Mouse (Mus musculus) MEL (cell line): ENCODE measurements around the gene Usp39. TPM values are rescaled to one million over a fixed set of nuclear protein-coding genes. Genes with fewer than 3 reads are reported as not detected.

Experiments
- DNase-seq: peaks from one replicate; pipeline ENCODE4 v3.0.0; 2011; ENCODE audit warnings: low read depth, low spot score
- H3K27ac ChIP-seq: 2 replicates; pipeline ENCODE4 v1.5.1; 2012; ENCODE audit warnings: low read depth, mild to moderate bottlenecking, control low read depth, low read length, moderate library complexity; ENCODE audit not compliant: control insufficient read depth
- H3K27me3 ChIP-seq, 2 experiments: fragments of 150-350 bp in 1 of 2; sonication (generic) in 1 of 2; 2 replicates each; pipeline ENCODE4 v1.6.1; 2012; ENCODE audit warnings: low read length in 2 of 2, mild to moderate bottlenecking in 2 of 2, improper control_type of control experiment in 1 of 2, moderate library complexity in 1 of 2; ENCODE audit not compliant: insufficient read depth in 2 of 2, control insufficient read depth in 1 of 2
- H3K36me3 ChIP-seq, 2 experiments: 2 replicates each; pipeline ENCODE4 v1.6.1; 2012 to 2014; ENCODE audit warnings: low read length in 2 of 2, improper control_type of control experiment in 1 of 2, inconsistent platforms in 1 of 2, mild to moderate bottlenecking in 1 of 2; ENCODE audit not compliant: insufficient read depth in 2 of 2, control insufficient read depth in 1 of 2
- H3K4me1 ChIP-seq, 2 experiments: fragments of 150-350 bp in 1 of 2; sonication (generic) in 1 of 2; 2 replicates each; pipeline ENCODE4 v1.6.1; 2012; ENCODE audit warnings: low read length in 2 of 2, improper control_type of control experiment in 1 of 2, mild to moderate bottlenecking in 1 of 2; ENCODE audit not compliant: insufficient read depth in 2 of 2, control insufficient read depth in 1 of 2
- H3K4me3 ChIP-seq, 2 experiments: fragments of 150-350 bp in 1 of 2; sonication (generic) in 1 of 2; 2 replicates each; pipeline ENCODE4 v1.5.1; 2012; ENCODE audit warnings: low read depth in 2 of 2, low read length in 2 of 2, mild to moderate bottlenecking in 2 of 2, moderate library complexity in 2 of 2, control low read depth in 1 of 2, improper control_type of control experiment in 1 of 2; ENCODE audit not compliant: control insufficient read depth in 1 of 2, insufficient read depth in 1 of 2
- H3K79me2 ChIP-seq: 2 replicates; pipeline ENCODE4 v1.6.1; 2012; ENCODE audit warnings: mild to moderate bottlenecking, low read length, moderate library complexity; ENCODE audit not compliant: control insufficient read depth, poor library complexity, insufficient read depth
- H3K9ac ChIP-seq: 2 replicates; pipeline ENCODE4 v1.6.1; 2012; ENCODE audit warnings: low read depth, mild to moderate bottlenecking, control low read depth, low read length, moderate library complexity; ENCODE audit not compliant: control insufficient read depth, poor library complexity, severe bottlenecking
- H3K9me3 ChIP-seq: fragments of 150-350 bp; sonication (generic); replicated peaks from 2 replicates; pipeline ENCODE4 v1.6.1; 2012; ENCODE audit warnings: mild to moderate bottlenecking, low read length, improper control_type of control experiment, moderate library complexity; ENCODE audit not compliant: insufficient read depth
- BHLHE40 ChIP-seq: IDR thresholded peaks from 2 replicates; pipeline ENCODE4 v1.6.1; 2012; ENCODE audit warnings: low read depth, mild to moderate bottlenecking, inconsistent platforms, low read length, improper control_type of control experiment, borderline replicate concordance
- CHD1 ChIP-seq: IDR thresholded peaks from 2 replicates; pipeline ENCODE4 v1.6.1; 2012; ENCODE audit warnings: low read depth, mild to moderate bottlenecking, inconsistent platforms, low read length, improper control_type of control experiment
- CTCF ChIP-seq, 3 experiments: IDR thresholded peaks in 2 of 3; conservative IDR thresholded peaks in 1 of 3; 2 replicates each; pipeline ENCODE4 v1.5.1; 2011 to 2012; ENCODE audit warnings: low read length in 3 of 3, low read depth in 2 of 3, mild to moderate bottlenecking in 2 of 3, improper control_type of control experiment in 1 of 3, inconsistent platforms in 1 of 3, mixed read lengths in 1 of 3, moderate library complexity in 1 of 3; ENCODE audit not compliant: control insufficient read depth in 1 of 3, insufficient read depth in 1 of 3, poor library complexity in 1 of 3, severe bottlenecking in 1 of 3
- E2F4 ChIP-seq: IDR thresholded peaks from 2 replicates; pipeline ENCODE4 v1.6.1; 2011; ENCODE audit warnings: low read depth, low read length, improper control_type of control experiment, borderline replicate concordance
- EP300 ChIP-seq, 2 experiments: IDR thresholded peaks; 2 replicates each; pipeline ENCODE4 v1.6.1; 2011; ENCODE audit warnings: improper control_type of control experiment in 2 of 2, low read length in 2 of 2, low read depth in 1 of 2, mild to moderate bottlenecking in 1 of 2
- ETS1 ChIP-seq: IDR thresholded peaks from 2 replicates; pipeline ENCODE4 v1.6.1; 2012; ENCODE audit warnings: low read depth, mild to moderate bottlenecking, inconsistent platforms, low read length, improper control_type of control experiment, moderate library complexity
- GABPA ChIP-seq: IDR thresholded peaks from 2 replicates; pipeline ENCODE4 v1.6.1; 2012; ENCODE audit warnings: low read depth, mild to moderate bottlenecking, inconsistent platforms, low read length, improper control_type of control experiment, moderate library complexity
- GATA1 ChIP-seq: IDR thresholded peaks from 2 replicates; pipeline ENCODE4 v1.6.1; 2011; ENCODE audit warnings: low read depth, low read length, improper control_type of control experiment
- KAT2A ChIP-seq: conservative IDR thresholded peaks from 2 replicates; pipeline ENCODE4 v1.6.1; 2012; ENCODE audit warnings: low read depth, low read length, improper control_type of control experiment, inconsistent platforms
- MAFK ChIP-seq: IDR thresholded peaks from 2 replicates; pipeline ENCODE4 v1.6.1; 2011; ENCODE audit warnings: low read depth, mild to moderate bottlenecking, low read length, improper control_type of control experiment, borderline replicate concordance
- MAX ChIP-seq: IDR thresholded peaks from 2 replicates; pipeline ENCODE4 v1.6.1; 2011; ENCODE audit warnings: low read length, improper control_type of control experiment
- MAZ ChIP-seq: IDR thresholded peaks from 2 replicates; pipeline ENCODE4 v1.6.1; 2012; ENCODE audit warnings: low read depth, mild to moderate bottlenecking, inconsistent platforms, low read length, improper control_type of control experiment
- MXI1 ChIP-seq: IDR thresholded peaks from 2 replicates; pipeline ENCODE4 v1.6.1; 2011; ENCODE audit warnings: mild to moderate bottlenecking, low read depth, low read length, improper control_type of control experiment
- MYB ChIP-seq: IDR thresholded peaks from 2 replicates; pipeline ENCODE4 v1.6.1; 2011; ENCODE audit warnings: mild to moderate bottlenecking, low read depth, low read length, improper control_type of control experiment
- MYC ChIP-seq: IDR thresholded peaks from 2 replicates; pipeline ENCODE4 v1.6.1; 2011; ENCODE audit warnings: low read depth, mild to moderate bottlenecking, low read length, improper control_type of control experiment, moderate library complexity
- NELFE ChIP-seq: IDR thresholded peaks from 2 replicates; pipeline ENCODE4 v1.6.1; 2011; ENCODE audit warnings: low read depth, low read length, improper control_type of control experiment
- POLR2A ChIP-seq, 2 experiments: IDR thresholded peaks; 2 replicates each; pipeline ENCODE4 v1.6.1; 2011 to 2012; ENCODE audit warnings: low read length in 2 of 2, mild to moderate bottlenecking in 2 of 2, control low read depth in 1 of 2, improper control_type of control experiment in 1 of 2, low read depth in 1 of 2, moderate library complexity in 1 of 2; ENCODE audit not compliant: control insufficient read depth in 1 of 2, insufficient read depth in 1 of 2, poor library complexity in 1 of 2
- POLR2AphosphoS5 ChIP-seq: IDR thresholded peaks from 2 replicates; pipeline ENCODE4 v1.6.1; 2012; ENCODE audit warnings: low read depth, borderline replicate concordance, mild to moderate bottlenecking, inconsistent platforms, low read length, moderate library complexity, mixed read lengths
- RAD21 ChIP-seq: IDR thresholded peaks from 2 replicates; pipeline ENCODE4 v1.6.1; 2011; ENCODE audit warnings: mild to moderate bottlenecking, low read depth, low read length, improper control_type of control experiment
- RCOR1 ChIP-seq: IDR thresholded peaks from 2 replicates; pipeline ENCODE4 v1.6.1; 2012; ENCODE audit warnings: low read depth, mild to moderate bottlenecking, inconsistent platforms, low read length, improper control_type of control experiment
- SIN3A ChIP-seq: IDR thresholded peaks from 2 replicates; pipeline ENCODE4 v1.6.1; 2012; ENCODE audit warnings: low read length, improper control_type of control experiment, inconsistent platforms
- TBP ChIP-seq: IDR thresholded peaks from 2 replicates; pipeline ENCODE4 v1.8.0; 2011; ENCODE audit warnings: low read depth, low read length, improper control_type of control experiment
- USF1 ChIP-seq: IDR thresholded peaks from 2 replicates; pipeline ENCODE4 v1.6.1; 2014; ENCODE audit warnings: low read depth, mild to moderate bottlenecking, inconsistent platforms, low read length, improper control_type of control experiment, moderate library complexity
- USF2 ChIP-seq, 2 experiments: IDR thresholded peaks; 2 replicates each; pipeline ENCODE4 v1.6.1; 2011 to 2012; ENCODE audit warnings: improper control_type of control experiment in 2 of 2, low read length in 2 of 2, borderline replicate concordance in 1 of 2, inconsistent platforms in 1 of 2, low read depth in 1 of 2, mild to moderate bottlenecking in 1 of 2; ENCODE audit not compliant: insufficient read depth in 1 of 2
- ZC3H11A ChIP-seq: IDR thresholded peaks from 2 replicates; pipeline ENCODE4 v1.6.1; 2012; ENCODE audit warnings: low read depth, mild to moderate bottlenecking, inconsistent platforms, low read length, improper control_type of control experiment
- ZMIZ1 ChIP-seq: IDR thresholded peaks from 2 replicates; pipeline ENCODE4 v1.6.1; 2012; ENCODE audit warnings: low read depth, mild to moderate bottlenecking, inconsistent platforms, low read length, improper control_type of control experiment, moderate library complexity
- ZNF384 ChIP-seq: IDR thresholded peaks from 2 replicates; pipeline ENCODE4 v1.6.1; 2012; ENCODE audit warnings: low read depth, mild to moderate bottlenecking, inconsistent platforms, low read length, improper control_type of control experiment
- polyA plus RNA-seq, 2 experiments: library from polyadenylated mRNA; stranded (reverse) in 1 of 2; unstranded in 1 of 2; fragments of >175 nt in 1 of 2; fragments of >200 nt in 1 of 2; gene quantifications; 2 replicates each; pipeline versions ENCODE4 v1.2.1 to v1.2.4; 2012; ENCODE audit warnings: low replicate concordance in 2 of 2, low read depth in 1 of 2; ENCODE audit not compliant: insufficient read length in 2 of 2, insufficient read depth in 1 of 2, missing spikeins in 1 of 2
- total RNA-seq: library from RNA; depleted of rRNA; stranded (reverse); fragments of 300-350 nt; gene quantifications from 2 replicates; pipeline ENCODE4 v1.2.3, GENCODE M21; 2012

Usp39 gene
- total and polyA plus RNA-seq, 3 experiments: 103 to 106 TPM; not detected in 1

DNA sequence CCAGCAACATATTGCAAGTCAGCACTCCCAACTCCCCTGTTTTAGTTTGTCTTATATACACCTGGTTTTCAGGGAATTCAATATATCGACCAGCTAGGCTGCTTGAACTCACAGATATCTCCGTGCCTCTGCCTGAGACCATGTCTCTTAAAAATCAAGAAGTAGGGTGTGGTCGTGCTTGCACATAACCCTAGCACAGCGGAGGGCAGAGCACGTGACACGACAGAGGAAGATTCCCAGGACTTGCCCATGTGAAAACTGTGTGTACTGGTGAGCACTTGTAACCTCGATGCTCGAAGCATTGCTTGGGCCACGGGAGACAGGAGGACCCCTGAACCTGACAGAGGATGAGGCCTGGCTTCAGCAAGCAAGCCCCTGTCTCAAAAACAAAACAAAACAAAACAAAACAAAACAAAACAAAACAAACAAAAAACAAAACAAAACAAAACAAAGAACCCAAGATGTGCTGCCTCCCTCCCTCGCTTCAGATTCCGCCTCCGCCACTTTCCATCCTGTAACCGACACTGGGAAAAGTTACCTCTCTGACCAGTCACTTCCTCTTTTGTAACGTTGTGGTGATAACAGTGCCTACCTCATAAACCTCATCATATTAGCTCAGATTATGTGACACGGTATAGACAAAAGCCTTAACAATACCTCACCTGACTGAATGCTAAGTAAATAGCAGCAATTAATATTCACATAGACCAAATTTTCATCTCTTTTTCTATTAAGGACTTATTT, 30.0 kb upstream of the Usp39 start:
- Histone ChIP-seq H3K9ac (peak overlapping the region; percentile 46; the same call in 1 of the 2 replicates), H3K27me3 (no peaks in the 10 kb centered on the region), H3K79me2 (peaks cover 62% of the 10 kb centered on the region), H3K4me1 (peaks cover 7 to 32% of the 10 kb centered on the region in 2 experiments), H3K36me3 (peaks cover 13 to 42% of the 10 kb centered on the region in 2 experiments), H3K9me3 (no peaks in the 10 kb centered on the region), H3K4me3 (peak overlapping the region in 1 of 2 experiments; percentile 20; a peak in 2 of 4 replicates), H3K27ac (peak overlapping the region; percentile 76)
- peak; percentile 87 for DNase-seq
- no peak for TF ChIP-seq ZMIZ1
- peak in 1 of 2 experiments; percentile 44; a peak in 2 of 4 replicates for TF ChIP-seq POLR2A (IDR thresholded peaks at IDR 0.05; ENCODE audit: control insufficient read depth in 1 of 2, insufficient read depth in 1 of 2, low read depth in 1 of 2, low read length in 2 of 2, poor library complexity in 1 of 2)
- peak; percentile 52 to 75 for TF ChIP-seq EP300 (IDR thresholded peaks at IDR 0.05; ENCODE audit: low read depth in 1 of 2, low read length in 2 of 2)
- no peak for TF ChIP-seq GABPA
- peak; percentile 51; the same call in 1 of the 2 replicates for TF ChIP-seq MYB
- no peak for TF ChIP-seq POLR2AphosphoS5
- 0 out of 4 replicates have a peak, but pooled peaks of 1 of the 2 experiments have one; percentile 46 for TF ChIP-seq USF2 (IDR thresholded peaks at IDR 0.05; ENCODE audit: borderline replicate concordance in 1 of 2, insufficient read depth in 1 of 2, low read depth in 1 of 2, low read length in 2 of 2)
- TF ChIP-seq USF1: peak; percentile 83
- no peak for TF ChIP-seq KAT2A
- peak; percentile 88 for TF ChIP-seq MAX
- TF ChIP-seq RAD21: no peak
- TF ChIP-seq GATA1: peak; percentile 66
- TF ChIP-seq SIN3A: peak; percentile 69
- TF ChIP-seq CTCF (IDR thresholded peaks at IDR 0.05 in 2 of 3, conservative IDR thresholded peaks at IDR 0.05 in 1 of 3; ENCODE audit: control insufficient read depth in 1 of 3, insufficient read depth in 1 of 3, low read depth in 2 of 3, low read length in 3 of 3, poor library complexity in 1 of 3, severe bottlenecking in 1 of 3): no peak
- TF ChIP-seq MYC: no peak
- peak; percentile 83 for TF ChIP-seq RCOR1
- no peak for TF ChIP-seq E2F4
- TF ChIP-seq BHLHE40: no peak
- peak; percentile 37; the same call in 1 of the 2 replicates for TF ChIP-seq MXI1
- TF ChIP-seq MAFK: no peak
- TF ChIP-seq NELFE: no peak
- TF ChIP-seq ZC3H11A: no peak
- TF ChIP-seq TBP: no peak
- no peak for TF ChIP-seq MAZ
- TF ChIP-seq CHD1: no peak
- TF ChIP-seq ZNF384: no peak
- TF ChIP-seq ETS1: peak; percentile 71
